Mouse (Mus musculus): ENCODE data around the gene Kin. TPM values are rescaled to one million over a fixed set of nuclear protein-coding genes. Genes with fewer than 3 reads are reported as not detected.

Gene Kin
- polyA plus RNA-seq, 1 experiment from 2014 or later, result 28.3 TPM

GRCm38 (mm10) chr2:10050878-10051277 lies 29.5 kb upstream of the Kin start:
- H3K36me3 ChIP-seq (ENCODE audit: insufficient read depth, low read length), result peaks cover 11% of the 10 kb centered on the region
- no peaks in the 10 kb centered on the region for H3K27me3 ChIP-seq (ENCODE audit: insufficient read depth, low read length)
- no peak overlapping the region for H3K9ac ChIP-seq (ENCODE audit: low read depth, low read length)
- H3K4me3 ChIP-seq (replicated peaks; ENCODE audit: low read depth, low read length), result no peak overlapping the region
- no peak for TF ChIP-seq CTCF (IDR thresholded peaks at IDR 0.05; ENCODE audit: low read depth)
- no peaks in the 10 kb centered on the region for H3K9me3 ChIP-seq (replicated peaks; ENCODE audit: low read length)
- no peak for ATAC-seq (replicated peaks; ENCODE audit: low FRiP score, low read depth)
- WGBS, result 78% methylated on average over 3 of the region's 3 CpGs
- no peak overlapping the region for H3K27ac ChIP-seq
- DNase-seq (ENCODE audit: low spot score), result no peak
- H3K4me1 ChIP-seq (replicated peaks; ENCODE audit: insufficient read depth, low read length), result no peaks in the 10 kb centered on the region; the same call in 1 of the 2 replicates
- H3K4me2 ChIP-seq (ENCODE audit: low read length), result no peak overlapping the region

GRCm38 (mm10) chr2:10051996-10052395 lies 28.4 kb upstream of the Kin start:
- no peak overlapping the region for H3K27ac ChIP-seq
- ATAC-seq (replicated peaks; ENCODE audit: low FRiP score, low read depth), result no peak

GRCm38 (mm10) chr2:10058836-10059235 lies 21.6 kb upstream of the Kin start:
- Histone ChIP-seq H3K27ac (no peak overlapping the region), H3K4me1 (replicated peaks; ENCODE audit: insufficient read depth, low read length) (no peaks in the 10 kb centered on the region), H3K4me3 (replicated peaks; ENCODE audit: low read depth, low read length) (no peak overlapping the region), H3K4me2 (ENCODE audit: low read length) (no peak overlapping the region), H3K36me3 (ENCODE audit: insufficient read depth, low read length) (peaks cover 55% of the 10 kb centered on the region), H3K9me3 (replicated peaks; ENCODE audit: low read length) (no peaks in the 10 kb centered on the region), H3K9ac (ENCODE audit: low read depth, low read length) (no peak overlapping the region), H3K27me3 (ENCODE audit: insufficient read depth, low read length) (no peaks in the 10 kb centered on the region)
- ATAC-seq (replicated peaks; ENCODE audit: low FRiP score, low read depth), result no peak
- TF ChIP-seq CTCF (IDR thresholded peaks at IDR 0.05; ENCODE audit: low read depth), result no peak
- 91% methylated on average over 5 of the region's 5 CpGs for WGBS
- DNase-seq (ENCODE audit: low spot score), result no peak

More at GRCm38 (mm10) chr2:10051996-10052395, 28.4 kb upstream of the Kin start:
- H3K4me2 ChIP-seq (ENCODE audit: low read length), result no peak overlapping the region
- no peaks in the 10 kb centered on the region; the same call in 1 of the 2 replicates for H3K4me1 ChIP-seq (replicated peaks; ENCODE audit: insufficient read depth, low read length)
- no peak overlapping the region for H3K4me3 ChIP-seq (replicated peaks; ENCODE audit: low read depth, low read length)
- no peak for DNase-seq (ENCODE audit: low spot score)
- H3K9ac ChIP-seq (ENCODE audit: low read depth, low read length), result no peak overlapping the region
- 100% methylated on average over 1 of the region's 1 CpGs for WGBS
- peaks cover 20% of the 10 kb centered on the region for H3K36me3 ChIP-seq (ENCODE audit: insufficient read depth, low read length)
- TF ChIP-seq CTCF (IDR thresholded peaks at IDR 0.05; ENCODE audit: low read depth), result no peak
- no peaks in the 10 kb centered on the region for H3K9me3 ChIP-seq (replicated peaks; ENCODE audit: low read length)
- no peaks in the 10 kb centered on the region for H3K27me3 ChIP-seq (ENCODE audit: insufficient read depth, low read length)

GRCm38 (mm10) chr2:10071751-10072150 lies 8.6 kb upstream of the Kin start:
- no peaks in the 10 kb centered on the region for H3K9me3 ChIP-seq (replicated peaks; ENCODE audit: low read length)
- no peaks in the 10 kb centered on the region for H3K27me3 ChIP-seq (ENCODE audit: insufficient read depth, low read length)
- no peak overlapping the region for H3K9ac ChIP-seq (ENCODE audit: low read depth, low read length)
- no peak overlapping the region for H3K4me3 ChIP-seq (replicated peaks; ENCODE audit: low read depth, low read length)
- peaks cover 9% of the 10 kb centered on the region; the same call in 1 of the 2 replicates for H3K36me3 ChIP-seq (ENCODE audit: insufficient read depth, low read length)
- no peak overlapping the region for H3K27ac ChIP-seq
- TF ChIP-seq CTCF (IDR thresholded peaks at IDR 0.05; ENCODE audit: low read depth), result no peak
- H3K4me2 ChIP-seq (ENCODE audit: low read length), result no peak overlapping the region
- no peak for DNase-seq (ENCODE audit: low spot score)
- no peaks in the 10 kb centered on the region for H3K4me1 ChIP-seq (replicated peaks; ENCODE audit: insufficient read depth, low read length)
- 47% methylated on average over 7 of the region's 7 CpGs for whole genome bisulfite sequencing
- ATAC-seq (replicated peaks; ENCODE audit: low FRiP score, low read depth), result no peak

- WGBS, result 79% methylated on average over 7 of the region's 7 CpGs
- Histone ChIP-seq H3K4me1 (replicated peaks; ENCODE audit: insufficient read depth, low read length) (peaks cover 13% of the 10 kb centered on the region; the same call in 1 of the 2 replicates), H3K27me3 (ENCODE audit: insufficient read depth, low read length) (no peaks in the 10 kb centered on the region), H3K27ac (no peak overlapping the region), H3K4me2 (ENCODE audit: low read length) (no peak overlapping the region), H3K9me3 (replicated peaks; ENCODE audit: low read length) (no peaks in the 10 kb centered on the region), H3K36me3 (ENCODE audit: insufficient read depth, low read length) (no peaks in the 10 kb centered on the region), H3K4me3 (replicated peaks; ENCODE audit: low read depth, low read length) (no peak overlapping the region), H3K9ac (ENCODE audit: low read depth, low read length) (no peak overlapping the region)
- no peak for TF ChIP-seq CTCF (IDR thresholded peaks at IDR 0.05; ENCODE audit: low read depth)
- DNase-seq (ENCODE audit: low spot score), result no peak
- no peak for ATAC-seq (replicated peaks; ENCODE audit: low FRiP score, low read depth)
These were observed 5.9 kb upstream of the Kin start for GRCm38 (mm10) chr2:10074470-10074869.

GRCm38 (mm10) chr2:10076675-10077074 lies 3.7 kb upstream of the Kin start:
- Histone ChIP-seq H3K27me3 (ENCODE audit: insufficient read depth, low read length) (no peaks in the 10 kb centered on the region), H3K36me3 (ENCODE audit: insufficient read depth, low read length) (no peaks in the 10 kb centered on the region), H3K4me2 (ENCODE audit: low read length) (no peak overlapping the region), H3K4me3 (replicated peaks; ENCODE audit: low read depth, low read length) (no peak overlapping the region), H3K9ac (ENCODE audit: low read depth, low read length) (no peak overlapping the region), H3K4me1 (replicated peaks; ENCODE audit: insufficient read depth, low read length) (peaks cover 17% of the 10 kb centered on the region; the same call in 1 of the 2 replicates), H3K9me3 (replicated peaks; ENCODE audit: low read length) (no peaks in the 10 kb centered on the region), H3K27ac (no peak overlapping the region)
- WGBS, result 58% methylated on average over 8 of the region's 8 CpGs
- no peak for TF ChIP-seq CTCF (IDR thresholded peaks at IDR 0.05; ENCODE audit: low read depth)
- ATAC-seq (replicated peaks; ENCODE audit: low FRiP score, low read depth), result no peak
- no peak for DNase-seq (ENCODE audit: low spot score)
